Mouse (Mus musculus) urinary bladder, postnatal 10 days (tissue): ENCODE results near the gene Zfp94.
"Not testable (repeated sequence)": the region's sequence is repeated elsewhere in the genome, so short reads cannot be mapped to it uniquely, and the experiment has no call there.

Experiments
- DNase-seq: peaks from one replicate; pipeline ENCODE4 v3.0.0; 2022; ENCODE audit warnings: low spot score

Zfp94 gene

GRCm38 (mm10) chr7:24315726-24316566 lies 520 bp downstream of the Zfp94 start:
- no peak for DNase-seq

- DNase-seq = no peak
Measured at GRCm38 (mm10) chr7:24300771-24301282, 15.6 kb downstream of the Zfp94 start, which contains the start of gene Zfp61. Gene Zfp61, minus strand, starts transcription at chr7:24301232.

GRCm38 (mm10) chr7:24299823-24300481 lies 16.5 kb downstream of the Zfp94 start:
- no peak for DNase-seq

GRCm38 (mm10) chr7:24298973-24299708 lies 17.3 kb downstream of the Zfp94 start:
- DNase-seq = no peak

- DNase-seq = no peak
Measured at GRCm38 (mm10) chr7:24298635-24298972, 17.9 kb downstream of the Zfp94 start.

GRCm38 (mm10) chr7:24297361-24298095 lies 18.9 kb downstream of the Zfp94 start:
- no peak for DNase-seq

- DNase-seq = no peak
Measured at GRCm38 (mm10) chr7:24296386-24296785, 20.1 kb downstream of the Zfp94 start.

GRCm38 (mm10) chr7:24295376-24295775 lies 21.1 kb downstream of the Zfp94 start:
- DNase-seq = no peak

GRCm38 (mm10) chr7:24294763-24295162 lies 21.7 kb downstream of the Zfp94 start:
- no peak for DNase-seq

- DNase-seq = no peak
Measured at GRCm38 (mm10) chr7:24293061-24293851, 23.2 kb downstream of the Zfp94 start.

- DNase-seq = no peak
Measured at GRCm38 (mm10) chr7:24291387-24292090, 24.9 kb downstream of the Zfp94 start.

GRCm38 (mm10) chr7:24290106-24290693 lies 26.3 kb downstream of the Zfp94 start:
- no peak for DNase-seq

GRCm38 (mm10) chr7:24288512-24288911 lies 28.0 kb downstream of the Zfp94 start:
- DNase-seq = no peak

GRCm38 (mm10) chr7:24287670-24288069 lies 28.8 kb downstream of the Zfp94 start:
- DNase-seq = no peak

- DNase-seq = no peak
Measured at GRCm38 (mm10) chr7:24286916-24287315, 29.6 kb downstream of the Zfp94 start.

- DNase-seq = no peak
Measured at GRCm38 (mm10) chr7:24286090-24286489, 30.4 kb downstream of the Zfp94 start.

GRCm38 (mm10) chr7:24280858-24281145 lies 35.7 kb downstream of the Zfp94 start:
- no peak for DNase-seq

- no peak for DNase-seq
Measured at GRCm38 (mm10) chr7:24280031-24280857, 36.2 kb downstream of the Zfp94 start.

- not testable (repeated sequence) for DNase-seq
Measured at GRCm38 (mm10) chr7:24278771-24279170, 37.7 kb downstream of the Zfp94 start.
